Mouse (Mus musculus): ENCODE data around the gene Fmnl2.

The Fmnl2 gene

DNA sequence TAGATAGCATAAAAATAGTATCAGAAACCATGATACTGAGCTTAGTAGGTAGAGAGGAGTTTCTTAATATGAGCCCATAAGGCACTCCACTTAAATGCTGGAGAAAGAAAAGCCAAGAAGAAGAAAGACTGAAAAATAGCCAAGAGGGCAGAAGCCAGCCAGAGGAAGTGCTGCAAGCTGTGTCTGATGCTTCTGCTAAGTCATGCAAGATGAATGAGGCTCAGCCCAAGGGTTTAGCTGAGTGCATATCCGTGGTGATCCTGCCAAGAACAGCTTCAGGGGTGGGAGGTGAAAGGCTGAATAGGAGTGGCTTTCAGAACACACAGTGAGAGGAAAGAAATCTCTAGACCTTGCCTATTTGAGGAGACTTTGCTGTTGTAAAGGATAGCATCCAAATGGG lies 212.9 kb downstream of the Fmnl2 start:
- DNase-seq (ENCODE audit: low read depth, low spot score) = no peak
- Histone ChIP-seq H3K36me3 (ENCODE audit: control insufficient read depth, insufficient read depth, low read length, poor library complexity, severe bottlenecking) (no peaks in the 10 kb centered on the region), H3K27me3 (ENCODE audit: control insufficient read depth, insufficient read depth, low read length, poor library complexity, severe bottlenecking) (no peaks in the 10 kb centered on the region)

DNA sequence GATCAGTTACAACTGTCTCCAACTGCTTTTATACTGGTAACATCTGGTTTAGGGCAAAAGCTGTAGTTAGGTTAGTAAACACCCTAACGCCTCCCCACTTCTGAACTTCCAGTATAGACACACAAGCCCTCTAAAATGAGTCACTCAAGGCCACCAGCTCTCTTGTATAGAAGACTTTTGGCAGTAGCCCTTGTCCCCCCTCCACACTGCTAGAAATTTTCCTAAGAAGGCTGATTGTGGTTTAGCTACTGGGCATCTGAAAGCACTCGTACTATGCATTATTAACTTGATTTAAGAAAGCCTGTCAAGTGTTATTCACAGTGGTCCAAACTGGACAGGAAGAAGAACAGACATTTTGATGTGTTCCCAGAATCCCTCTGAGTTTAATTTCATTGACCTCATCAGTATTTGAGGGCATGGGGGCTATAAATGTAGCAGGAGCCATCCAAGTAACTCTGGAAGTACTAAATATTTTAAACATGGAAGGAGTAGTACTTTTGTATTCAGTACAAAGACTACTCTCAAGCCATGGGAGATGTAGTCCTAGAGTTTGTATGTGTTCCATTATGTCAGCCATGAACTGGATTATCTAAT lies 222.1 kb downstream of the Fmnl2 start:
- DNase-seq (ENCODE audit: low read depth, low spot score) = no peak
- H3K27me3 ChIP-seq (ENCODE audit: control insufficient read depth, insufficient read depth, low read length, poor library complexity, severe bottlenecking) = no peaks in the 10 kb centered on the region
- no peaks in the 10 kb centered on the region for H3K36me3 ChIP-seq (ENCODE audit: control insufficient read depth, insufficient read depth, low read length, poor library complexity, severe bottlenecking)

DNA sequence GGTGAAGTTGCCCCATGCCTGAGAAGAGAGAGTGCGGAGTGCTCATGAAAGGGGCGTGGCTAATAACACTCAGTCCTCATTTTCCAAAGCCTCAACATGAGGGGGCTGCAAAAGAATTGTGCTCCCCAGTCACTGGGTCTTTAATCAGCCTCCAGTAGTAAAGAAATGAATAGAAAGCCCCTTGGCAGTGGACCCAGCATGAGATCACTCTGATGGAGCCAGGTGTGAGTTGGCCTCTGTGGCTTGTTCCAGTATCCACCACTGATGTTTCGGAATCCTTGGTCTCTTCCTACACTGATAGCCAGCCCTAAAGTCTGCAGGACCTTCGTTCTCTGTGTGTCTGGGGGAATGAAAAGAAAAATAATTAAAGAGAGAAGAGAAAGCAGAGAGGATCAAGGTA lies 224.4 kb downstream of the Fmnl2 start:
- no peak for DNase-seq (ENCODE audit: low read depth, low spot score)
- H3K36me3 ChIP-seq (ENCODE audit: control insufficient read depth, insufficient read depth, low read length, poor library complexity, severe bottlenecking) = no peaks in the 10 kb centered on the region

DNA sequence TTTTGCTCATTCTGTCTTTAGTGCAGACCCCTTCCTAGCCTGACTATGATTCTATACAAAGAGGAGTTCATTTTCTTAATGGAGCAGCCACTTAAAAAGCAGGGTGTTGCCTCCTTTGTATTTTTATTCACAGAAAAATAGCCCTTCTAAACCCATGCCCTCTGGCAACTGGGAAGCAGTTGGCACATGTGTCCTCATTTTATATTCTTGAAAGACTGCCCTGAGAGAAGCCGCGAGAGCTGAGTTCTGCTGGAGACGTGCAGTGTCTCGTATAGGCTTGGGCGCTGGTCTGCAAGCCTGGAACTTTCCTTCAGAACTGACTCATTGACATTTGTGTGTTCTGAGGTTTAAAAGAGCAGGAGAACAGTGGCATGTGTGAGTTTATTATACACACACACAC lies 224.8 kb downstream of the Fmnl2 start:
- Histone ChIP-seq H3K27me3 (ENCODE audit: control insufficient read depth, insufficient read depth, low read length, poor library complexity, severe bottlenecking) (no peaks in the 10 kb centered on the region), H3K36me3 (ENCODE audit: control insufficient read depth, insufficient read depth, low read length, poor library complexity, severe bottlenecking) (no peaks in the 10 kb centered on the region)
- DNase-seq (ENCODE audit: low read depth, low spot score) = no peak

More for the DNA sequence above, 224.4 kb downstream of the Fmnl2 start:
- H3K27me3 ChIP-seq (ENCODE audit: control insufficient read depth, insufficient read depth, low read length, poor library complexity, severe bottlenecking) = no peaks in the 10 kb centered on the region

DNA sequence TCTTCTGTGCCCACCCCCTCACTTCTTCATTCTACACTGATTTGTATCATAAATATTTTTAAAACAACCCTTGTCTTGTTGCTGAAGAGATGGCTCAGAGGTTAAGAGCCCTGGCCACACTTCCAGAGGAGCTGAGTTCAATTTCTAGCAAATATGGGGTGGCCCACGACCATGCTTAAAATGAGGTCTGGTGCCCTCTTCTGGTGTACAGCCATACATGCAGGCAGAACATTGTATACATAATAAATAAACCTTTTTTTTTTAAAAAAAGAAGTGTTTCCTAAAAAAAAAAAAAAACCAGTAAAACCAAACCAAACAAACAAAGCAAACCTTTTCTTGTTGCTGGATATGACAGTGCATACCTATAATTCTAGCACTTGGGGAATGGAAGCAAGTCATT lies 225.6 kb downstream of the Fmnl2 start:
- peak; percentile 24 for DNase-seq (ENCODE audit: low read depth, low spot score)
- no peaks in the 10 kb centered on the region for H3K36me3 ChIP-seq (ENCODE audit: control insufficient read depth, insufficient read depth, low read length, poor library complexity, severe bottlenecking)

DNA sequence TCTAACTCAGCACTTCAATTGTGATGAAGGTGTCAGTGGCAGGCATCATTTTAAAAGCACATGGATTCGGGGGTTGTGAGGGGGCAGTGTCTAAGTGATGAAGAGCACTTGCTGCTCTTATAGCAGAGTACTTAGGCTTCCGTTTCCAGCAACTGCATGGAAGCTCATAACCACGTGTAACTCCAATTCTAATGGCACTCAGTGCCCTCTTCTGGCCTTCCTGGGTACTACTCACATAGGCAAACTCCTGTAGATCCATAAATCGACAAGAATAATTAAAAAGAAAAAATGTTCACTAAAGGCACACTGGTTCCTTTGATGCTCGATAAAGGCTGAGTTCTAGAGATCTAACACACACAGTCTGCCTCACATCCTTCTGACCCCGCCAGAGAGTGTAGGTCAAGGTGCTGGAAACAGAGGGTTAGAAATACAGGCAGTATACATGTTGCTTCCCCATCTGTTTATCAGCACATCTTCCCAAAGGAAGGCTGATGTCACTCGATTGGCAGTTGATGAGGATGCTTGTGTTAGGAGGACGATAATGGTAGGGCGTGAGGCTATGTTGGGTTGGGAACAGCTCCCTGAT lies 228.1 kb downstream of the Fmnl2 start:
- Histone ChIP-seq H3K27me3 (ENCODE audit: control insufficient read depth, insufficient read depth, low read length, poor library complexity, severe bottlenecking) (no peaks in the 10 kb centered on the region), H3K36me3 (ENCODE audit: control insufficient read depth, insufficient read depth, low read length, poor library complexity, severe bottlenecking) (no peaks in the 10 kb centered on the region)
- peak; percentile 44 for DNase-seq (ENCODE audit: low read depth, low spot score)

More for the DNA sequence above, 225.6 kb downstream of the Fmnl2 start:
- no peaks in the 10 kb centered on the region for H3K27me3 ChIP-seq (ENCODE audit: control insufficient read depth, insufficient read depth, low read length, poor library complexity, severe bottlenecking)

DNA sequence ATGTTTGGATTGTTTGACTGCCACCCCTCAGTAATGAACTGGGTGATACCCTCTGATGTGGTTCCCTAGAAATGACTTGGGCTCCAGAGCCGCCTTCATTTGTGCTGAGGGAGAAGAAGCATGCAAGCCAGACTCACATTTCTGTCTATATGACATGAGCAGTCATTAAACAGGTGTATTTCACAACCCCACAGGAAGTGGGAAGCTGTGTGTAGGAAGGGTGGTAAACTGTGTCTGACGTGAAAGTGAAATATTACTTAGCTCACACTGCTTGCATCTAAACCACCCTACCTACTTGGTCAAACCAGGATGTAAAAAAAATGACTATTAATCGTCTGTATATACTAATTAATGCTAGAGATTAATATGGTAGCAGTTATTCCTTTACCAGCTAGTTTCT lies 231.1 kb downstream of the Fmnl2 start:
- H3K36me3 ChIP-seq (ENCODE audit: control insufficient read depth, insufficient read depth, low read length, poor library complexity, severe bottlenecking) = no peaks in the 10 kb centered on the region
- no peak for DNase-seq (ENCODE audit: low read depth, low spot score)

DNA sequence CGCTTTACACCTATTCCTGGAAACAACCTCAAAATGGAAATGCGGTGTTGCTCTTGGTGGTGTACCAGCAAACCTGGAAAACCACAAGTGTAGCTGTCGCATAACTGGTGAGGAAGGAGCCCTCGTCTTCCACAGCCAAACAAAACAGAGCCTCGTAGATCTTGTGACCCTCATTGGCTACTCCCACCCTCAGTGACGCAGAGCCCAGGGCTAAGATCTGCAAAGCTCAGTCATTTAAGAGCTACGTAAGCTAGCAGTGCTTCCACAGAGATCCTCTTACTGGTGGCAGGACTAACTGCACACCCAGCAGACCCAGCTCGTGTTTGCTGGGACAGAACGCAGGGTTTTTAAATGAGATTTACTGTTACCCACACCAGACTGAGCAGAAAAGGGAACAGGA lies 237.4 kb downstream of the Fmnl2 start:
- H3K27me3 ChIP-seq (ENCODE audit: control insufficient read depth, insufficient read depth, low read length, poor library complexity, severe bottlenecking) = no peaks in the 10 kb centered on the region
- peak; percentile 12 for DNase-seq (ENCODE audit: low read depth, low spot score)
- H3K36me3 ChIP-seq (ENCODE audit: control insufficient read depth, insufficient read depth, low read length, poor library complexity, severe bottlenecking) = no peaks in the 10 kb centered on the region

More for the DNA sequence above, 231.1 kb downstream of the Fmnl2 start:
- no peaks in the 10 kb centered on the region for H3K27me3 ChIP-seq (ENCODE audit: control insufficient read depth, insufficient read depth, low read length, poor library complexity, severe bottlenecking)

DNA sequence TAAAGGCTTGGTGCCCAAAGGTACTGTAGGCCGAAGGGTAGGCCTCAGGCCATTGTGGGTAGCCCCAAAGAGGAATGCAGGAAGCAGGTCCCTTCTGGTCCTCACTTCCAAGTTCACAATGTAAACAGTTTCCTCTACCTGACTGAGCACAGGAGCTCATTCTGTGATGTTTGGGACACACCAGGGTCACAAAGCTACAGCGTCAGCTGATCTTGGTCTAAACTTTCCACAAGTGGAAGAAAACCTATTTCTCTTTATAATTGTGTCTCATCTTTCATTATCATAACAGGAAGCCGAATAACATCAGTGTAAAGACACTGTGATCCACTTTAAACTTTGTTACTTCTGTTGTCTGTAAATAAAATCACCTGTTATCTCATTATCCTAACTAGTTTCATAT lies 237.8 kb downstream of the Fmnl2 start:
- Histone ChIP-seq H3K27me3 (ENCODE audit: control insufficient read depth, insufficient read depth, low read length, poor library complexity, severe bottlenecking) (no peaks in the 10 kb centered on the region), H3K36me3 (ENCODE audit: control insufficient read depth, insufficient read depth, low read length, poor library complexity, severe bottlenecking) (no peaks in the 10 kb centered on the region)
- no peak for DNase-seq (ENCODE audit: low read depth, low spot score)

DNA sequence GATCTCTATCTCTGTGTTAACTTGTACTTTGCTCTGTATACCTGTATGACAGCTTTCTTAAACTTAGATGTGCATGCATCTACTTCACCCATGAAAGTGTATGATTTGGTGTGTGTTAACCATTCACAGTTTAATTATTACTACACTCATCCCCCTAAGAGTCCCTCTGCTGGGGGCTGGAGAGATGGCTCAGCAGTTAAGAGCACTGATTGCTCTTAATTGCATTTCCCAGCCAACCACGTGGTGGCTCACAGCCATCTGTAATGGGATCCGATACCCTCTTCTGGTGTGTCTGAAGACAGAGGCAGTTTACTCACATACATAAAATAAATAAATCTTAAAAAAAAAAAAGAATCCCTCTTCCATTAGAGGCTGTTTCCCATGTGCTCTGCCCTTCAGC lies 242.4 kb downstream of the Fmnl2 start:
- Histone ChIP-seq H3K36me3 (ENCODE audit: control insufficient read depth, insufficient read depth, low read length, poor library complexity, severe bottlenecking) (no peaks in the 10 kb centered on the region), H3K27me3 (ENCODE audit: control insufficient read depth, insufficient read depth, low read length, poor library complexity, severe bottlenecking) (no peaks in the 10 kb centered on the region)
- DNase-seq (ENCODE audit: low read depth, low spot score) = no peak

DNA sequence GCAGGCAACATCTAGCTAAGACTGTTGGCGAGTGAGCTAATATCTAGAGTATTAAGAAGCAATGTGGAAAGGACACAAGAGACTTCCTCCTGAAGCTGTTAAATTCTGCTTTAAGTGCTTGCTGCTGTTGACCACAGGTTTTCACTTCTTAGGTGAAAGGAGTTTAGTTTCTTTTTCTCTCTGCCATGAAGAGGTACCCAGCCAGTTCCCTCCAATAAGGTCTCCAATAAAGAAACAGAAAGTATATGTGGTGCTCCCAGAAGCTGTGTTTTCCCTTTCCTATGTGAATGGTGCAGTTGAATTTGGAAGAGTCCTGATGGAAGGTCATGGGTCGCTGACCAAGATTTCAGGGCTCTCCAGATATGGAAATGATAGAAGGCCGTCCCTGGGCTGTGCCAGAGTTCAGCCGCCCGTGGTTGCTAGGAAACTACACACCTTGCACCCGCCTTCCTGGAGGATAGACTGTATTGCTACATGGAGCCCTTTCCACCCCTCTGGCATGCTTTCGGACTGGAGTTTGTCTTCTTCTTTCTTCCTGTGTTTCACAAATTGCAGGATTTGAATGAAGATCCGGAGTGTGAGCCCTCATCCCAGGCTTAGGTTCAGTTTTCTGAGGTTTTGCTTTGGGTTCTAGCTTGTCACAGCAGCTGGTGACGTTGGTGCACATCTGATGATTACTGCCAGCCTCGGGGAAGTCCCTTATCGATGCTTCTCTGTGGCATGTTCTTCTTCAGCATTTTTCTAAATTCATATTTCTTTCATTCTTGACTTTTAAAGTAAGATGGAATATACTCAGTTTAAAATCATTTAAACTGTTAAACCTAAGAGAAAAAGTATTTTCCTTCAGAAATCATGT lies 244.5 kb downstream of the Fmnl2 start:
- no peaks in the 10 kb centered on the region for H3K36me3 ChIP-seq (ENCODE audit: control insufficient read depth, insufficient read depth, low read length, poor library complexity, severe bottlenecking)
- DNase-seq (ENCODE audit: low read depth, low spot score) = no peak
- no peaks in the 10 kb centered on the region for H3K27me3 ChIP-seq (ENCODE audit: control insufficient read depth, insufficient read depth, low read length, poor library complexity, severe bottlenecking)

DNA sequence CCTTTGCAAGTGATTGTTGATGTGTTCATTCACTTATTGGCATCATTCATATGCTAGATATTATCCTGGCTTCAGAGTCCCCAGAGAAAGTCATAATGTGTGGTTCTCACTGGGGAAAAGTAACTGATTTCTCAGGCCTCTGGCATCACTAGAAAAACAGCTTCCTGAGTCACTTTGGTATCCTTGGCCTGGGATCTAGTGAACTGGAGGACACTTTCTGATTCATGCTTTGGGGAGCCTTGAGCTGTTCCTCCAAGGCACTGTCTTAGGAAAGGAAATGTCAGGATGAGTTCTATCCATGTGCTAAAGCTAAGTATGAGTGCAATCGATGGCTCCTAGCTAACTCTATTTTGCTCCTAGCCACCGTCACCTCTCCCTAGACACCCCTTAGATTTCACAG lies 245.2 kb downstream of the Fmnl2 start:
- no peak for DNase-seq (ENCODE audit: low read depth, low spot score)
- no peaks in the 10 kb centered on the region for H3K27me3 ChIP-seq (ENCODE audit: control insufficient read depth, insufficient read depth, low read length, poor library complexity, severe bottlenecking)
- no peaks in the 10 kb centered on the region for H3K36me3 ChIP-seq (ENCODE audit: control insufficient read depth, insufficient read depth, low read length, poor library complexity, severe bottlenecking)

DNA sequence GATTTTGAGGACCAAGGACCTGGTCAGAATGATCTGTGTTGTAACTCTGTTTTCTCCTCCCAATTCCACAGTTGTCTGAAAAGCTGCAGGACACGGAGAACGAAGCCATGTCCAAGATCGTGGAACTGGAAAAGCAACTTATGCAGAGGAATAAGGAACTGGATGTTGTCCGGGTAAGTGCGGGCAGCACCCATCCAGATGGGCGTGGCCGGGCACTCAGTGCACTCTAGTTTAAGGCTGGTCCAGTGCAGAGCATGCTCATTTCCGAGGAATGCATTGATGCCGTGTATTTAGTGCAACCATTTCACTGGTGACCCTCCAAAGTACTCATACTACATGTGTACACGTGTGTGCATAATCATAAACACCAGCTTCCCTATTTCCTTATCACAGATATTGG lies 247.7 kb downstream of the Fmnl2 start:
- no peaks in the 10 kb centered on the region for H3K27me3 ChIP-seq (ENCODE audit: control insufficient read depth, insufficient read depth, low read length, poor library complexity, severe bottlenecking)
- DNase-seq (ENCODE audit: low read depth, low spot score) = no peak
- H3K36me3 ChIP-seq (ENCODE audit: control insufficient read depth, insufficient read depth, low read length, poor library complexity, severe bottlenecking) = no peaks in the 10 kb centered on the region

DNA sequence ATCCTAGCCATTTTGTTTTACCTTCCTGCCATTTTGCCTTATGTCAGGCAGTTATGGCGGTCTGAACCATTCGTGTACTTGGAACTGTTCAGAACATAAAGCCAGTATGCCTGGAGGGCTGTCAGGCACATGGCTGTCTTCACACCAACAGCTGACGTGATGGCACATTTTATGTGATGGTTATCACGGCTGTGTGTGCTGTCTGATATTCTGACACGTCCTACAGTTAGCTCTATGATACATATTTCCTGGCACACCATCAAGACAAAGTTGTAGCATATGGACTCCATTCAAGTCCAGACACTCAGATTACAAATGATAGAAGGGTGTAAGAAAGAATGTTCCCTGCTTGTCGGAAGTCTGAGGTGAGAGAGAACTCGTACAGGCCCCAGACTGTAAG lies 248.4 kb downstream of the Fmnl2 start:
- Histone ChIP-seq H3K36me3 (ENCODE audit: control insufficient read depth, insufficient read depth, low read length, poor library complexity, severe bottlenecking) (no peaks in the 10 kb centered on the region), H3K27me3 (ENCODE audit: control insufficient read depth, insufficient read depth, low read length, poor library complexity, severe bottlenecking) (no peaks in the 10 kb centered on the region)
- no peak for DNase-seq (ENCODE audit: low read depth, low spot score)

DNA sequence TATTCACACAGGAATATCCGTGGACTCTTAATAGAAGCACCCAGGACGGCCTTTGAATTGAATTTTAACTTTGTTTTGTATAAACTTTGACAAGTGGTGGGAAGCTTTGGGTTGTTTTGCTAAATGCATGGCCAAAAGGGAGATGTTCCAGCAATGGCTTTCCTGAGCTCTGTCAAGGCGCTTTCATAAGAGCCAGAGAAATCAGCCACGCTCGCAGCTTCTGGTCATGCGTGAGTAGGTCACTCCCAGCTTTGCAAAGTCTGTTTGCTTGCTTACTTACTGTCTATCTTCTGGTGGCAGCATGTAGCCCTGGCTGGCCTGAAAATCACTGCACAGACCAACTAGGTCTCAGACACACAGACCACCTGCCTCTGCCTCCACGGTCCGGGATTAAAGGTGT lies 248.8 kb downstream of the Fmnl2 start:
- no peak for DNase-seq (ENCODE audit: low read depth, low spot score)

More for the DNA sequence above, 248.8 kb downstream of the Fmnl2 start:
- H3K36me3 ChIP-seq (ENCODE audit: control insufficient read depth, insufficient read depth, low read length, poor library complexity, severe bottlenecking) = no peaks in the 10 kb centered on the region
- no peaks in the 10 kb centered on the region for H3K27me3 ChIP-seq (ENCODE audit: control insufficient read depth, insufficient read depth, low read length, poor library complexity, severe bottlenecking)
